Mouse (Mus musculus) kidney, embryonic 15.5 days (tissue): ENCODE data around the gene Prap1. TPM values are rescaled to one million over a fixed set of nuclear protein-coding genes. Genes with fewer than 3 reads are reported as not detected.
A peak's percentile ranks its signal among the peaks of the same experiment; 100 is the strongest.
"Not testable (repeated sequence)": the region's sequence is repeated elsewhere in the genome, so short reads cannot be mapped to it uniquely, and the experiment has no call there.

Experiments
- ATAC-seq: fragments of 200-750 bp; cut with Nextera tagmentation; replicated peaks from 2 replicates; pipeline ENCODE4 v1.8.0; 2017; ENCODE audit warnings: moderate TSS enrichment; ENCODE audit not compliant: low FRiP score
- H3K27ac ChIP-seq: fragments of 300-500 bp; sonication (generic); 2 replicates; pipeline ENCODE4 v1.5.1; 2015; ENCODE audit warnings: mild to moderate bottlenecking, inconsistent platforms
- H3K27me3 ChIP-seq: fragments of 300-500 bp; sonication (generic); 2 replicates; pipeline ENCODE4 v1.6.1; 2015; ENCODE audit warnings: inconsistent platforms
- H3K36me3 ChIP-seq: fragments of 300-500 bp; sonication (generic); 2 replicates; pipeline ENCODE4 v1.6.1; 2015; ENCODE audit warnings: inconsistent platforms
- H3K4me1 ChIP-seq: fragments of 300-500 bp; sonication (generic); 2 replicates; pipeline ENCODE4 v1.6.1; 2015; ENCODE audit warnings: inconsistent platforms
- H3K4me2 ChIP-seq: fragments of 300-500 bp; sonication (generic); 2 replicates; pipeline ENCODE4 v1.6.1; 2015; ENCODE audit warnings: moderate library complexity, mild to moderate bottlenecking, inconsistent platforms
- H3K4me3 ChIP-seq: fragments of 300-500 bp; sonication (generic); replicated peaks from 2 replicates; pipeline ENCODE4 v1.5.1; 2015; ENCODE audit warnings: mild to moderate bottlenecking, inconsistent platforms
- H3K9ac ChIP-seq: fragments of 300-500 bp; sonication (generic); 2 replicates; pipeline ENCODE4 v1.6.1; 2015; ENCODE audit warnings: mild to moderate bottlenecking, inconsistent platforms
- H3K9me3 ChIP-seq: fragments of 300-500 bp; sonication (generic); replicated peaks from 2 replicates; pipeline ENCODE4 v1.6.1; 2016; ENCODE audit warnings: inconsistent platforms
- WGBS: fragments of 180-500 bp; shearing (Covaris S2); methylation state at CpG from one replicate; pipeline ENCODE4 v1.1.7; 2015; ENCODE audit warnings: mixed read lengths; 5-methylcytosine and 5-hydroxymethylcytosine counted together
- polyA plus RNA-seq: library from polyadenylated mRNA; unstranded; fragments of >200 nt; fragmentation: Nextera tagmentation; extraction: Ambion mirVana; gene quantifications from 2 replicates; pipeline ENCODE4 v1.2.1, GENCODE M21; 2015

Gene Prap1
- polyA plus RNA-seq, 1 experiment from 2014 or later: not detected

GRCm38 (mm10) chr7:140122765-140123164 lies 29.6 kb downstream of the Prap1 start:
- H3K4me3 ChIP-seq: no peak overlapping the region
- no peaks in the 10 kb centered on the region for H3K9me3 ChIP-seq
- H3K9ac ChIP-seq: no peak overlapping the region
- H3K36me3 ChIP-seq: no peaks in the 10 kb centered on the region
- WGBS: 38% methylated on average over 4 of the region's 4 CpGs
- H3K27me3 ChIP-seq: no peaks in the 10 kb centered on the region
- H3K27ac ChIP-seq: no peak overlapping the region
- ATAC-seq: no peak
- H3K4me1 ChIP-seq: peaks cover 16% of the 10 kb centered on the region
- no peak overlapping the region for H3K4me2 ChIP-seq

GRCm38 (mm10) chr7:140124382-140124781 lies 31.2 kb downstream of the Prap1 start:
- Histone ChIP-seq H3K27ac (no peak overlapping the region), H3K4me1 (peaks cover 16% of the 10 kb centered on the region), H3K9ac (no peak overlapping the region), H3K27me3 (no peaks in the 10 kb centered on the region), H3K9me3 (no peaks in the 10 kb centered on the region), H3K36me3 (peaks cover 3% of the 10 kb centered on the region), H3K4me2 (no peak overlapping the region), H3K4me3 (no peak overlapping the region)
- 92% methylated on average over 1 of the region's 1 CpGs for WGBS
- no peak for ATAC-seq

GRCm38 (mm10) chr7:140125278-140126021 lies 32.3 kb downstream of the Prap1 start:
- ATAC-seq: peak; percentile 99
- Histone ChIP-seq H3K27ac (peak overlapping the region; percentile 72), H3K4me1 (peaks cover 16% of the 10 kb centered on the region), H3K9ac (peak overlapping the region; percentile 87), H3K4me2 (peak overlapping the region; percentile 74), H3K27me3 (no peaks in the 10 kb centered on the region), H3K9me3 (no peaks in the 10 kb centered on the region), H3K4me3 (peak overlapping the region; percentile 80), H3K36me3 (peaks cover 14% of the 10 kb centered on the region)
- whole genome bisulfite sequencing: 2% methylated on average over 40 of the region's 40 CpGs

DNA sequence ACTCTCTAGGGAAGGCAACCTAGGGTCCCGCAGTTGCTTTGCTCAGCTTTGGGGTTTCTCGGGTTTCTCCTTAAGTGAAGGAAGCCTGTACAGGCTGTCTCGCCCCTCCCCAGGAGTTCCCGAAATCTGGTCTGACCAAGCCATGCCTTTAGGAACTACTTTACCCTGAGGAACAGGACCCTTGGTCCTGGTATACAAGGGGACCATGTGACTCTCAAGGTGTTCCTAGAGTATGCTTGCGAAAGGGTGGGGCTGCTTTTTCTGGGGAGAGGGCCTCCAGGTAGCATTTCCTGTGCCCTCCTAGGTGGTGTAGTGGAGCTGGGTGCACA lies 32.8 kb downstream of the Prap1 start:
- H3K9me3 ChIP-seq: no peaks in the 10 kb centered on the region
- peaks cover 16% of the 10 kb centered on the region for H3K4me1 ChIP-seq
- 6% methylated on average over 5 of the region's 5 CpGs for WGBS
- H3K27me3 ChIP-seq: no peaks in the 10 kb centered on the region
- peaks cover 19% of the 10 kb centered on the region for H3K36me3 ChIP-seq
- H3K27ac ChIP-seq: peak overlapping the region; percentile 72
- H3K4me3 ChIP-seq: peak overlapping the region; percentile 80
- H3K4me2 ChIP-seq: peak overlapping the region; percentile 74
- ATAC-seq: no peak; the same call in none of the 2 replicates
- peak overlapping the region; percentile 87 for H3K9ac ChIP-seq

DNA sequence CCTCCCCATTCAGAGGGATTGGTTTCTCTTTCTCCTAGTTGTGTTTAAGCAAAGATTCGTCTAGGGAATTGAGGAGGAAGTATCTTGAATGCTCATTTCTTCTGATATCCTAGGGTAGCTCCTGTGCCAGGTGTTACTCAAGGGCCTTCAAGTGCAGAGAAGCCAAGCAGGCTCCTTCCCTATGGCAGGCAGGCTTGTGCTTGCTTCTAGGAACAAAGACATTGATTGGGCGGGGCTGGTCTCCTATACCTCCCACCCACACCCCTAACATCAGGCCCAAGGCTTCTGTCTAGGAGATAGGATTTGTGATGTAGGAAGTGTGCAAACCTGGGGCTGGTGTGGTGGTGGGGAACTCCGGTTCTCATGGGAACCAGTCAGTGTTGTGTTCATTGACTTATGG lies 33.7 kb downstream of the Prap1 start:
- Histone ChIP-seq H3K27ac (no peak overlapping the region), H3K4me1 (peaks cover 16% of the 10 kb centered on the region), H3K4me2 (peak overlapping the region; percentile 7; the same call in 1 of the 2 replicates), H3K9ac (peak overlapping the region; percentile 21; the same call in 1 of the 2 replicates), H3K27me3 (no peaks in the 10 kb centered on the region), H3K9me3 (no peaks in the 10 kb centered on the region), H3K4me3 (no peak overlapping the region), H3K36me3 (peaks cover 27% of the 10 kb centered on the region)
- WGBS: 79% methylated on average over 3 of the region's 3 CpGs
- ATAC-seq: no peak

- Histone ChIP-seq H3K9me3 (no peaks in the 10 kb centered on the region), H3K4me3 (no peak overlapping the region), H3K9ac (no peak overlapping the region), H3K4me2 (no peak overlapping the region), H3K4me1 (peaks cover 16% of the 10 kb centered on the region), H3K27ac (no peak overlapping the region), H3K27me3 (no peaks in the 10 kb centered on the region), H3K36me3 (peaks cover 32% of the 10 kb centered on the region)
- no peak for ATAC-seq
- 87% methylated on average over 2 of the region's 2 CpGs for WGBS
Measured at GRCm38 (mm10) chr7:140127911-140128310, 34.7 kb downstream of the Prap1 start.

GRCm38 (mm10) chr7:140132184-140132583 lies 39.0 kb downstream of the Prap1 start:
- not testable (repeated sequence) for H3K4me1 ChIP-seq, ATAC-seq, H3K27ac ChIP-seq, H3K4me2 ChIP-seq, H3K9me3 ChIP-seq, H3K9ac ChIP-seq, H3K4me3 ChIP-seq, H3K27me3 ChIP-seq
- 92% methylated on average over 7 of the region's 7 CpGs for WGBS
- H3K36me3 ChIP-seq: peaks cover 45% of the 10 kb centered on the region

DNA sequence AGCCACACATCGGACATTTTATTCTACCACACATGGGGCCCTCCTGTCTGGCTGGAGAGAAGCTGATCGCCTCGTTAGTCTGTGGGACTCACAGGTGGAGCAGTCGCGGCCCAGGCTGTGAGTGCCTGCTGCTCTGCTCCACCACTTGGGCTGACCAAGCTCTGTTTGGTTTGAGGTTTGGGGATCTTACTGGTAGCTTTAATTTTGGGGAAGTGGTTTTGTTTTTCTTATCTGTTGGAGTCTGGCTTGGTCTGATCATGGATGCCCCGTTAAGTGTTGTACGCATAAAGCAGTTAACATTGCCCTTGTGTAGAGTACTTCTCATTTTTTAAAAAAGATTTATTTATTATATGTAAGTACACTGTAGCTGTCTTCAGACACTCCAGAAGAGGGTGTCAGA lies 40.8 kb downstream of the Prap1 start:
- not testable (repeated sequence) for H3K27ac ChIP-seq, H3K9ac ChIP-seq, H3K9me3 ChIP-seq, H3K4me3 ChIP-seq, H3K4me2 ChIP-seq, H3K4me1 ChIP-seq, H3K27me3 ChIP-seq, ATAC-seq
- 94% methylated on average over 7 of the region's 7 CpGs for WGBS
- peaks cover 45% of the 10 kb centered on the region for H3K36me3 ChIP-seq

DNA sequence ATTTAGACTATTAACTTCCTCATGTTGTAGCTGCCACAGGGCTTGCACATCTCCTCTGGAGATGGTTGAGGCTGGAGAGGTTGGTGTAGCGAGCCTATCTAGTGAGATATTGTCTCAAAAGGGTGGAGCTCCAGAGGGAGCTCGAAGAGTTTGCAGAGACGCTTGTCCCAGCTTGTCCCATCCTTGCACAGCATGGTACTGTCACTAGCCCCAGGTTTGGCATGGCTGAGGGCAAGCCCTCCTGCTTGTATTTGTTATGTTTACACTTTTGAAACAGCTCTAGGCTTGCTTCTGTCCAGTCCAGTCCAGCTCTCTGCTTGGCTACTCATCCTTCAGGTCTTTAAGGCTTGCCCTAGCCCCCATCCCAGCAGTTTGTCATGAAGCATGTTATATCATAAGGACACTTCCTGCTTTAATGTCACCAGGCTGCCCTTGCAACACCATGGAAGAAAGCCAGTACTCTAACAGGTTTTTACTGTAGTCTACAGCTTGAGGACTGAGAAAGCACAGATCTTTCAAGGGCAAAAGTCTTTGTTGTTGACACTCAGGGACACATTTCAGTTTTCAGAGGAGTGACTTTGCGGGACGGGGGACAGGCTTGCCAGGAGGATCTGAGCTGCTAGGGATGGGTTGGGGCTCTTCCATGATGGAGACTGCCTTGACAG lies 42.0 kb downstream of the Prap1 start:
- no peak overlapping the region for H3K4me3 ChIP-seq
- WGBS: 94% methylated on average over 5 of the region's 5 CpGs
- H3K27me3 ChIP-seq: no peaks in the 10 kb centered on the region
- H3K4me2 ChIP-seq: no peak overlapping the region
- peaks cover 34% of the 10 kb centered on the region for H3K36me3 ChIP-seq
- ATAC-seq: no peak
- H3K27ac ChIP-seq: no peak overlapping the region
- no peaks in the 10 kb centered on the region for H3K9me3 ChIP-seq
- H3K4me1 ChIP-seq: peaks cover 10% of the 10 kb centered on the region
- no peak overlapping the region for H3K9ac ChIP-seq

DNA sequence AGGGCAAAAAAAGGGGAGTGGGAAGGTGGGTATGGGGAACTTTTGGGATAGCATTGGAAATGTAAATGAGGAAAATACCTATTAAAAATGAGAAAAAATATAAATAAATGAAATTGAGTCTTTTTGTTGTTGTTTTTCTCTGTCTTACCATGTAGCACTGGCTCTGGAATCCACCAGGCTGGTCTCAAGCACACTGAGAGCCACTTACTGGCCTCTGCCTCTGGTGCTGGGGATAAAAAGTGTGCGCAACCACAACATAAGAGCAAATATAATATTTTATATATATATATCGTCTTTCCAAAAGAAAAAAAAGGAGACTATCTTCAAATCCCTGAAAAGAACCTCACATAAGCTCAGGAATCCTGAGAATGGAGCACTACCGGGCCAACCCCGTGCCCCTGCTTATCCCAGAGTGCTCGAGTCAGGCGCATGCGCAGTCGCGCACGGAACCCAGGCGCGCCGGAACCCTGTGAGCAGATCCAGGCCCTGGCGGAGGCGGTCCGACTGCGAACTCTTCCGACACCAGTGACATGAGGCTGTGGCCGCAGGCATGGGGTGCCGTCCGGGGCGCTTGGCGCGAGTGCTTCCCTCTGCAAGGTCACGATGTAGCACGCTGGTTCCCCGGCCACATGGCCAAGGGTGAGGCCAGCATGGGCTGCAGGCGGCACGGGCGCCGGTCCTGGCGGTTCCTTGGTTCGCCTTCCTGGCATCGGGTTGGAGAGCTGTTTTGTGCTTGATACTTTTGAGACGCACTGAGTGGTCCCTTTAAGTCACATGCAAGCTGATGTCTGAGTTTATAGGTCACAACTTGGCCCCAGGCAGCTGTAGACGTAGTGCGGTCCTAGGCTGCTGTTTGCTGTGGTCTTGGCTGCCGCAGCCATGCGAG lies 44.2 kb downstream of the Prap1 start, which contains the start of gene Mtg1:
Gene Mtg1, plus strand, starts transcription at position 430 of the 886 bp plus-strand sequence.
- peak within 1 kb of the TSS; percentile 89 for H3K27ac ChIP-seq
- H3K36me3 ChIP-seq: peaks cover 14% of the 10 kb centered on the region
- 2% methylated on average over 39 of the region's 39 CpGs for WGBS
- H3K4me3 ChIP-seq: peak within 1 kb of the TSS; percentile 84
- peaks cover 10% of the 10 kb centered on the region for H3K4me1 ChIP-seq
- H3K9me3 ChIP-seq: no peaks in the 10 kb centered on the region
- H3K9ac ChIP-seq: peak within 1 kb of the TSS; percentile 93
- peak within 1 kb of the TSS; percentile 90 for H3K4me2 ChIP-seq
- ATAC-seq: peak; percentile 99
- H3K27me3 ChIP-seq: no peaks in the 10 kb centered on the region

GRCm38 (mm10) chr7:140138021-140138310 lies 44.8 kb downstream of the Prap1 start:
- H3K4me2 ChIP-seq: peak overlapping the region; percentile 90
- 1% methylated on average over 8 of the region's 8 CpGs for whole genome bisulfite sequencing
- H3K36me3 ChIP-seq: peaks cover 13% of the 10 kb centered on the region
- H3K4me1 ChIP-seq: peaks cover 10% of the 10 kb centered on the region
- H3K27ac ChIP-seq: peak overlapping the region; percentile 89
- H3K27me3 ChIP-seq: no peaks in the 10 kb centered on the region
- H3K9me3 ChIP-seq: no peaks in the 10 kb centered on the region
- peak overlapping the region; percentile 84 for H3K4me3 ChIP-seq
- peak overlapping the region; percentile 93 for H3K9ac ChIP-seq
- no peak; the same call in 1 of the 2 replicates for ATAC-seq

GRCm38 (mm10) chr7:140141350-140141749 lies 48.2 kb downstream of the Prap1 start:
- no peaks in the 10 kb centered on the region for H3K27me3 ChIP-seq
- no peak overlapping the region for H3K4me2 ChIP-seq
- peaks cover 10% of the 10 kb centered on the region for H3K4me1 ChIP-seq
- WGBS: 5% methylated on average over 14 of the region's 14 CpGs
- no peak overlapping the region for H3K9ac ChIP-seq
- ATAC-seq: no peak
- no peak overlapping the region for H3K4me3 ChIP-seq
- no peak overlapping the region for H3K27ac ChIP-seq
- H3K36me3 ChIP-seq: no peaks in the 10 kb centered on the region
- no peaks in the 10 kb centered on the region for H3K9me3 ChIP-seq
